In genomic region chr17:29077786-29078509, GRCm38 (mm10) we compare ENCODE assay signal across 8 mouse cellular contexts. TPM values are rescaled to one million over a fixed set of nuclear protein-coding genes. Genes with fewer than 3 reads are reported as not detected.
DNase-seq lines count a peak whose midpoint lies in the region; ATAC-seq and TF ChIP-seq lines count a peak whose summit lies in the region.

No protein-coding gene starts in this region.

- H3K4me2 ChIP-seq in lung, embryonic 15.5 days: peak overlapping the region; percentile 57

- ATAC-seq in lung, embryonic 15.5 days (ENCODE audit: borderline replicate concordance, extremely low read depth, low FRiP score, low TSS enrichment): no peak; the same call in 1 of the 2 replicates

- no peak for TF ChIP-seq CTCF in small intestine, adult 2 months (IDR thresholded peaks at IDR 0.05; ENCODE audit: extremely low read depth, insufficient read length, insufficient replicate concordance, low read depth, low read length)

- no peaks in the 10 kb centered on the region for H3K36me3 ChIP-seq in lung, embryonic 15.5 days
- no peaks in the 10 kb centered on the region for H3K36me3 ChIP-seq in small intestine, adult 2 months (ENCODE audit: control insufficient read depth, insufficient read depth, low read length)

- no peak overlapping the region; the same call in 1 of the 2 replicates for H3K9ac ChIP-seq in lung, embryonic 15.5 days

- WGBS in lung, embryonic 15.5 days: 9% methylated on average over 14 of the region's 14 CpGs
- WGBS in small intestine, adult 2 months: 43% methylated on average over 14 of the region's 14 CpGs

- no peak for TF ChIP-seq POLR2A in small intestine, adult 2 months (IDR thresholded peaks at IDR 0.05; ENCODE audit: low read depth, low read length)

- peak overlapping the region; percentile 34 for H3K4me3 ChIP-seq in lung, embryonic 15.5 days
- peak overlapping the region; percentile 42 for H3K4me3 ChIP-seq in small intestine, adult 2 months (ENCODE audit: low read depth, low read length)

- peaks cover 25% of the 10 kb centered on the region for H3K27me3 ChIP-seq in lung, embryonic 15.5 days
- no peaks in the 10 kb centered on the region for H3K27me3 ChIP-seq in small intestine, adult 2 months (ENCODE audit: control insufficient read depth, insufficient read depth, low read length)

- DNase-seq in kidney, adult 18-20 months: peak; percentile 28
- DNase-seq in kidney, adult 9 months: no peak
- peak; percentile 87 for DNase-seq in NIH3T3 (ENCODE audit: low read depth)
- peak; percentile 54 for DNase-seq in gastrocnemius, postnatal 25 days
- peak; percentile 56 to 67 for DNase-seq in kidney, postnatal 25 days
- no peak for DNase-seq in thymus, postnatal 10 days (ENCODE audit: low spot score in 2 of 2)

- no peaks in the 10 kb centered on the region for H3K9me3 ChIP-seq in lung, embryonic 15.5 days

- H3K27ac ChIP-seq in lung, embryonic 15.5 days: no peak overlapping the region
- H3K27ac ChIP-seq in small intestine, adult 2 months (ENCODE audit: insufficient read depth, low read depth, low read length): no peak overlapping the region

- H3K4me1 ChIP-seq in lung, embryonic 15.5 days: peaks cover 30% of the 10 kb centered on the region
- H3K4me1 ChIP-seq in small intestine, adult 2 months (ENCODE audit: control insufficient read depth, insufficient read depth, insufficient read length, low read length): peaks cover 9% of the 10 kb centered on the region

RNA-seq across cellular contexts. Expression of gene Cdkn1a, which starts 12.8 kb away (rescaled TPM):
- 10 to 100 TPM; 30.4 to 42.0 TPM for total RNA-seq in gastrocnemius, postnatal 25 days (2021)
- polyA plus RNA-seq in lung, embryonic 15.5 days (2015; fragmentation: Nextera tagmentation; extraction: Ambion mirVana): 28.3 and 30.1 TPM in 2 replicates
- 85.1 and 293 TPM in 2 replicates for polyA plus RNA-seq in small intestine, adult 2 months (2012; rRNA removed)

RNA-seq across cellular contexts. Expression of gene Rab44, which starts 36.0 kb away (rescaled TPM):
- under 1 TPM; 0.33 to 0.78 TPM for total RNA-seq in gastrocnemius, postnatal 25 days (2021)
- polyA plus RNA-seq in lung, embryonic 15.5 days (2015; fragmentation: Nextera tagmentation; extraction: Ambion mirVana): 0.52 and 1.4 TPM in 2 replicates
- 0.37 and 2.5 TPM in 2 replicates for polyA plus RNA-seq in small intestine, adult 2 months (2012; rRNA removed)

RNA-seq across cellular contexts. Expression of gene Srsf3, which starts 45.5 kb away (rescaled TPM):
- 10 to 100 TPM; 36.4 to 48.2 TPM for total RNA-seq in gastrocnemius, postnatal 25 days (2021)
- 633 and 642 TPM in 2 replicates for polyA plus RNA-seq in lung, embryonic 15.5 days (2015; fragmentation: Nextera tagmentation; extraction: Ambion mirVana)
- 35.9 and 69.4 TPM in 2 replicates for polyA plus RNA-seq in small intestine, adult 2 months (2012; rRNA removed)

Comparison
In these comparisons a context has a peak if more than half of its experiments do, and no peak if none do; other contexts are left out.
1. DNase-seq: peak in kidney, adult 18-20 months (single experiment), NIH3T3 (single experiment), gastrocnemius, postnatal 25 days (single experiment) and kidney, postnatal 25 days (2 of 2); none in kidney, adult 9 months (single experiment) and thymus, postnatal 10 days (0 of 2).